Mouse (Mus musculus): ENCODE measurements at regions not wholly inside any gene's neighbourhood (a gene's known extent, or its start where the extent isn't known, plus 50 kb on each side); places are given as distances from the start of the nearest gene placed in this dataset.

GRCm38 (mm10) chr13:79453227-79453626, 1253.7 kb upstream of the Nr2f1 start:
- DNase-seq (ENCODE audit: low read depth), result peak; percentile 2

- no peak for DNase-seq (ENCODE audit: low read depth)
Observed at GRCm38 (mm10) chr13:79443113-79443512, 1243.6 kb upstream of the Nr2f1 start.

GRCm38 (mm10) chr13:79442701-79443100, 1243.1 kb upstream of the Nr2f1 start:
- DNase-seq (ENCODE audit: low read depth), result no peak

GRCm38 (mm10) chr13:79431465-79431864, 1231.9 kb upstream of the Nr2f1 start:
- DNase-seq (ENCODE audit: low read depth), result no peak

- no peak for DNase-seq (ENCODE audit: low read depth)
Observed at GRCm38 (mm10) chr13:79430987-79431386, 1231.4 kb upstream of the Nr2f1 start.

- DNase-seq (ENCODE audit: low read depth), result no peak
Observed at GRCm38 (mm10) chr13:79430562-79430961, 1231.0 kb upstream of the Nr2f1 start.

GRCm38 (mm10) chr13:79417841-79418240, 1218.3 kb upstream of the Nr2f1 start:
- no peak for DNase-seq (ENCODE audit: low read depth)

- DNase-seq (ENCODE audit: low read depth), result no peak
Observed at GRCm38 (mm10) chr13:79400082-79400481, 1200.5 kb upstream of the Nr2f1 start.

- no peak for DNase-seq (ENCODE audit: low read depth)
Observed at GRCm38 (mm10) chr13:79393938-79394337, 1194.4 kb upstream of the Nr2f1 start.

- no peak for DNase-seq (ENCODE audit: low read depth)
Observed at GRCm38 (mm10) chr13:79387928-79388327, 1188.4 kb upstream of the Nr2f1 start.

- no peak for DNase-seq (ENCODE audit: low read depth)
Observed at GRCm38 (mm10) chr13:79341494-79341893, 1141.9 kb upstream of the Nr2f1 start.

- DNase-seq (ENCODE audit: low read depth), result no peak
Observed at GRCm38 (mm10) chr13:79340459-79340858, 1140.9 kb upstream of the Nr2f1 start.

GRCm38 (mm10) chr13:79339793-79340192, 1140.2 kb upstream of the Nr2f1 start:
- no peak for DNase-seq (ENCODE audit: low read depth)

GRCm38 (mm10) chr13:79320146-79320545, 1120.6 kb upstream of the Nr2f1 start:
- no peak for DNase-seq (ENCODE audit: low read depth)

GRCm38 (mm10) chr13:79309584-79310110, 1110.1 kb upstream of the Nr2f1 start:
- no peak for DNase-seq (ENCODE audit: low read depth)

GRCm38 (mm10) chr13:79297225-79297710, 1097.7 kb upstream of the Nr2f1 start:
- DNase-seq (ENCODE audit: low read depth), result no peak

GRCm38 (mm10) chr13:79288022-79288421, 1088.5 kb upstream of the Nr2f1 start:
- DNase-seq (ENCODE audit: low read depth), result no peak

- no peak for DNase-seq (ENCODE audit: low read depth)
Observed at GRCm38 (mm10) chr13:79286181-79286580, 1086.6 kb upstream of the Nr2f1 start.

GRCm38 (mm10) chr13:79285478-79285877, 1085.9 kb upstream of the Nr2f1 start:
- DNase-seq (ENCODE audit: low read depth), result peak; percentile 47

- DNase-seq (ENCODE audit: low read depth), result no peak
Observed at GRCm38 (mm10) chr13:79277714-79278113, 1078.2 kb upstream of the Nr2f1 start.

GRCm38 (mm10) chr13:79277313-79277712, 1077.8 kb upstream of the Nr2f1 start:
- DNase-seq (ENCODE audit: low read depth), result no peak

- DNase-seq (ENCODE audit: low read depth), result no peak
Observed at GRCm38 (mm10) chr13:79255362-79255761, 1055.8 kb upstream of the Nr2f1 start.

GRCm38 (mm10) chr13:79252385-79252784, 1052.8 kb upstream of the Nr2f1 start:
- DNase-seq (ENCODE audit: low read depth), result no peak

GRCm38 (mm10) chr13:79251269-79251668, 1051.7 kb upstream of the Nr2f1 start:
- DNase-seq (ENCODE audit: low read depth), result no peak

Measured in NIH3T3 (cell line).